Mouse (Mus musculus): ENCODE results near the gene Slc9a5.

DNA sequence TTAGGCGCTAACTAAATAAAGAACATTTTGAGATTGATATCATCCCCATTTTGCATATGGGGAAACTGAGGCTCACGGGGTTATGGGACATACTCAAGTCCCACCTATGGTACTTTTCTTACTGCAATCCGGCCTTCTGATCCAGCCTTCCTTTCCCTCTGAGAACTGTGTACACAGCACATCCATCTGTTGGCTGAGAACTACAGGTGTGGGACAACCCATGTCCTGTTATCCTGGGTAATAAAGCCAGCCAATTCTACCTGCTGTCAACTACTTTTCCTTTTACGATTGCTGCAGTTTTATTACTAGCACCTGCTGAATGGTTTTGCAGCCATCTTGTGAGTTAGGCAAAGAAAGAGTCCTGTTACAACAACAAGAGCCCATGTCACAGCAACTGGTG lies 5.9 kb downstream of the Slc9a5 start:
- TF ChIP-seq ZC3H11A (IDR thresholded peaks at IDR 0.05; ENCODE audit: borderline replicate concordance, low read depth, low read length) (no peak), ZNF384 (IDR thresholded peaks at IDR 0.05; ENCODE audit: low read depth, low read length) (no peak)
